Comparison of ENCODE assay signal across 15 mouse cellular contexts in the genomic region with DNA sequence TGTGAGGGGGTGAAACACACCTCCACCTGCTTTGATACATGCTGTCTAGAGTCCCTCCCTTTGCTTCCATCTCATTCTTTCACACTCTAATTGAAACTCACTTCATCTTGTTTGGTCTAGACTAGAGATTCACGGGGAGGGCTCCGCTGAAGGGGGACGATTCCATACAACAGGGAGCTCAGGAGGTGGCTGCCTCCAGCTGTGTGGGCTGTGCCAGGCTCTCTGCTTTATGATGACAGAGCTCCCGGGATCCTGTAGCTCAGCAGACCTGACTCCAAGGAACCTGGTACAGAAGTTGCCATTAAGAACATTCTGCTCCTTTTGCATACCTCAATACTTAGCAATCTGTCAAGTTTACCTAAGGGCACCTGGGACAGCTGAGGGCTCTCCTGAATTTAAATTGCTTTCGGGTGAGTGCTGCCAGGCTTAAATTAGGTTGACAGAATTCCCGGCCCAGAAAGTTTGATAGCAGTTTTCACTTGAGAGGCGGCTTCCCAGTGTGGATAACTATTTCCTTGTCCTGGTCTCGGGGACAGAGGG.
DNase-seq lines count a peak whose midpoint lies in the region; ATAC-seq and TF ChIP-seq lines count a peak whose summit lies in the region.
"Had no signal": no experiment of that assay in that cellular context is flagged by ENCODE, and none has a peak within 500 bp of the region (broad histone marks: within the 10 kb centered on the region; RNA-seq: fewer than 3 reads in every experiment).

No protein-coding gene starts in this region.

- H3K4me1 ChIP-seq in hindbrain, embryonic 13.5 days (replicated peaks): peaks cover 40% of the 10 kb centered on the region
- peaks cover 28% of the 10 kb centered on the region for H3K4me1 ChIP-seq in hindbrain, embryonic 12.5 days
- no peaks in the 10 kb centered on the region for H3K4me1 ChIP-seq in lung, adult 2 months (ENCODE audit: control insufficient read depth, insufficient read depth, low read length)
- 0 out of 2 replicates have a peak, but pooled peaks cover 4% of the 10 kb centered on the region for H3K4me1 ChIP-seq in lung, embryonic 15.5 days
- 0 out of 2 replicates have a peak, but pooled peaks cover 4% of the 10 kb centered on the region for H3K4me1 ChIP-seq in midbrain, postnatal 0 days (ENCODE audit: insufficient read depth, low read length)
- H3K4me1 ChIP-seq: intestine, embryonic 15.5 days; liver, embryonic 12.5 days; stomach, embryonic 15.5 days had no signal

- H3K4me3 ChIP-seq in hindbrain, embryonic 13.5 days: no peak overlapping the region
- no peak overlapping the region for H3K4me3 ChIP-seq in hindbrain, embryonic 12.5 days
- H3K4me3 ChIP-seq in lung, adult 2 months (replicated peaks; ENCODE audit: extremely low read depth, low read depth, low read length): no peak overlapping the region
- no peak overlapping the region for H3K4me3 ChIP-seq in lung, embryonic 15.5 days
- no peak overlapping the region for H3K4me3 ChIP-seq in midbrain, postnatal 0 days (ENCODE audit: low read depth, low read length)
- H3K4me3 ChIP-seq: intestine, embryonic 15.5 days; liver, embryonic 12.5 days; midbrain, embryonic 12.5 days; stomach, embryonic 15.5 days had no signal

- TF ChIP-seq POLR2A in lung, adult 2 months (IDR thresholded peaks at IDR 0.05; ENCODE audit: borderline replicate concordance, extremely low read depth, low read depth, low read length): no peak

- TF ChIP-seq CTCF in lung, adult 2 months (IDR thresholded peaks at IDR 0.05; ENCODE audit: insufficient read depth, low read length): no peak
- no peak for TF ChIP-seq CTCF in midbrain, postnatal 0 days (IDR thresholded peaks at IDR 0.05)

- peak; percentile 20 for DNase-seq in lung, adult 2 months
- no peak for DNase-seq in lung, postnatal 14 days
- DNase-seq in midbrain, postnatal 0 days (ENCODE audit: low spot score): no peak
- no peak for DNase-seq in layer of hippocampus, postnatal 14 days (ENCODE audit: low spot score in 2 of 2)
- DNase-seq: adrenal gland, postnatal 36 days; cerebellum, adult 11-12 months; gastrocnemius, postnatal 14 days; thymus, postnatal 4 days had no signal

- H3K27me3 ChIP-seq in hindbrain, embryonic 13.5 days: no peaks in the 10 kb centered on the region
- no peaks in the 10 kb centered on the region for H3K27me3 ChIP-seq in hindbrain, embryonic 12.5 days
- H3K27me3 ChIP-seq in lung, embryonic 15.5 days: no peaks in the 10 kb centered on the region
- no peaks in the 10 kb centered on the region for H3K27me3 ChIP-seq in midbrain, postnatal 0 days (ENCODE audit: insufficient read depth, low read length)
- H3K27me3 ChIP-seq: intestine, embryonic 15.5 days; liver, embryonic 12.5 days; midbrain, embryonic 12.5 days; stomach, embryonic 15.5 days had no signal

- H3K4me2 ChIP-seq in hindbrain, embryonic 13.5 days: no peak overlapping the region
- H3K4me2 ChIP-seq in hindbrain, embryonic 12.5 days (replicated peaks): no peak overlapping the region
- no peak overlapping the region for H3K4me2 ChIP-seq in lung, embryonic 15.5 days
- no peak overlapping the region for H3K4me2 ChIP-seq in midbrain, postnatal 0 days (ENCODE audit: low read depth, low read length, poor library complexity, severe bottlenecking)
- H3K4me2 ChIP-seq: intestine, embryonic 15.5 days; liver, embryonic 12.5 days; midbrain, embryonic 12.5 days; stomach, embryonic 15.5 days had no signal

- 0 out of 2 replicates have a peak overlapping the region, but pooled peaks have one; percentile 41 for H3K27ac ChIP-seq in hindbrain, embryonic 13.5 days
- H3K27ac ChIP-seq in hindbrain, embryonic 12.5 days: no peak overlapping the region
- 0 out of 2 replicates have a peak overlapping the region, but pooled peaks have one; percentile 18 for H3K27ac ChIP-seq in lung, embryonic 15.5 days
- 0 out of 2 replicates have a peak overlapping the region, but pooled peaks have one; percentile 26 for H3K27ac ChIP-seq in midbrain, postnatal 0 days (ENCODE audit: low read depth, low read length)
- H3K27ac ChIP-seq: intestine, embryonic 15.5 days; liver, embryonic 12.5 days; midbrain, embryonic 12.5 days; stomach, embryonic 15.5 days had no signal

- peak; percentile 53; the same call in 1 of the 2 replicates for ATAC-seq in hindbrain, embryonic 13.5 days (ENCODE audit: low FRiP score)
- no peak for ATAC-seq in hindbrain, embryonic 12.5 days (ENCODE audit: low FRiP score)
- no peak for ATAC-seq in lung, embryonic 15.5 days (ENCODE audit: borderline replicate concordance, extremely low read depth, low FRiP score, low TSS enrichment)
- ATAC-seq in midbrain, postnatal 0 days (ENCODE audit: low FRiP score): 0 out of 2 replicates have a peak, but pooled peaks have one; percentile 17
- ATAC-seq: intestine, embryonic 15.5 days; liver, embryonic 12.5 days had no signal

- H3K9me3 ChIP-seq in hindbrain, embryonic 13.5 days: no peaks in the 10 kb centered on the region
- H3K9me3 ChIP-seq in hindbrain, embryonic 12.5 days (replicated peaks): no peaks in the 10 kb centered on the region
- no peaks in the 10 kb centered on the region for H3K9me3 ChIP-seq in lung, embryonic 15.5 days
- H3K9me3 ChIP-seq in midbrain, postnatal 0 days (ENCODE audit: low read length): no peaks in the 10 kb centered on the region
- H3K9me3 ChIP-seq: intestine, embryonic 15.5 days; liver, embryonic 12.5 days; midbrain, embryonic 12.5 days; stomach, embryonic 15.5 days had no signal

- H3K36me3 ChIP-seq in hindbrain, embryonic 13.5 days: peaks cover 3% of the 10 kb centered on the region; the same call in 1 of the 2 replicates
- H3K36me3 ChIP-seq in hindbrain, embryonic 12.5 days: no peaks in the 10 kb centered on the region
- no peaks in the 10 kb centered on the region for H3K36me3 ChIP-seq in lung, embryonic 15.5 days
- H3K36me3 ChIP-seq in midbrain, postnatal 0 days (ENCODE audit: insufficient read depth, low read length): no peaks in the 10 kb centered on the region
- H3K36me3 ChIP-seq: intestine, embryonic 15.5 days; liver, embryonic 12.5 days; midbrain, embryonic 12.5 days; stomach, embryonic 15.5 days had no signal

- no peak overlapping the region for H3K9ac ChIP-seq in hindbrain, embryonic 13.5 days
- H3K9ac ChIP-seq in hindbrain, embryonic 12.5 days: no peak overlapping the region
- H3K9ac ChIP-seq in lung, embryonic 15.5 days: no peak overlapping the region
- no peak overlapping the region for H3K9ac ChIP-seq in midbrain, postnatal 0 days (replicated peaks; ENCODE audit: low read length, poor library complexity, severe bottlenecking)
- H3K9ac ChIP-seq: intestine, embryonic 15.5 days; liver, embryonic 12.5 days; midbrain, embryonic 12.5 days; stomach, embryonic 15.5 days had no signal

- 10% methylated on average over 8 of the region's 8 CpGs for WGBS in hindbrain, embryonic 13.5 days
- 6% methylated on average over 8 of the region's 8 CpGs for WGBS in hindbrain, embryonic 12.5 days
- 40% methylated on average over 8 of the region's 8 CpGs for WGBS in lung, adult 2 months
- WGBS in lung, embryonic 15.5 days: 10% methylated on average over 8 of the region's 8 CpGs
- WGBS in midbrain, postnatal 0 days: 21% methylated on average over 8 of the region's 8 CpGs

Comparison
In these comparisons a context has a peak if more than half of its experiments do, and no peak if none do; other contexts are left out.
1. ATAC-seq: peak in hindbrain, embryonic 13.5 days (single experiment) and midbrain, postnatal 0 days (single experiment); none in hindbrain, embryonic 12.5 days (single experiment) and lung, embryonic 15.5 days (single experiment).